Mouse (Mus musculus) hindbrain, embryonic 14.5 days (tissue): Measurements from ENCODE around the gene Rmdn3. TPM values are rescaled to one million over a fixed set of nuclear protein-coding genes. Genes with fewer than 3 reads are reported as not detected.

ENCODE experiments used
- ATAC-seq: fragments of 200-750 bp; cut with Nextera tagmentation; 2 replicates; pipeline ENCODE4 v1.8.0; 2017; ENCODE audit warnings: moderate number of reproducible peaks, mild to moderate bottlenecking, moderate TSS enrichment, moderate library complexity; ENCODE audit not compliant: low FRiP score
- DNase-seq: peaks from one replicate; pipeline ENCODE4 v3.0.0-alpha.2; 2015; ENCODE audit warnings: low spot score
- H3K27ac ChIP-seq: fragments of 300-500 bp; sonication (generic); 2 replicates; pipeline ENCODE4 v1.5.1; 2014; ENCODE audit warnings: mild to moderate bottlenecking, moderate library complexity
- H3K27me3 ChIP-seq: fragments of 300-500 bp; sonication (generic); 2 replicates; pipeline ENCODE4 v1.6.1; 2014; ENCODE audit warnings: mild to moderate bottlenecking, low read length, mixed read lengths; ENCODE audit not compliant: control insufficient read depth, insufficient read depth
- H3K36me3 ChIP-seq: fragments of 300-500 bp; sonication (generic); replicated peaks from 2 replicates; pipeline ENCODE4 v1.6.1; 2014; ENCODE audit not compliant: control insufficient read depth, insufficient read depth
- H3K4me1 ChIP-seq: fragments of 300-500 bp; sonication (generic); replicated peaks from 2 replicates; pipeline ENCODE4 v1.6.1; 2014; ENCODE audit warnings: antibody characterized with exemption, low read length, mixed read lengths; ENCODE audit not compliant: control insufficient read depth, insufficient read depth
- H3K4me2 ChIP-seq: fragments of 300-500 bp; sonication (generic); replicated peaks from 2 replicates; pipeline ENCODE4 v1.6.1; 2014; ENCODE audit warnings: mild to moderate bottlenecking, moderate library complexity
- H3K4me3 ChIP-seq: fragments of 300-500 bp; sonication (generic); replicated peaks from 2 replicates; pipeline ENCODE4 v1.5.1; 2014; ENCODE audit warnings: mild to moderate bottlenecking, low read length
- H3K9ac ChIP-seq: fragments of 300-500 bp; sonication (generic); 2 replicates; pipeline ENCODE4 v1.6.1; 2014
- H3K9me3 ChIP-seq: fragments of 300-500 bp; sonication (generic); 2 replicates; pipeline ENCODE4 v1.6.1; 2016; ENCODE audit warnings: low read length; ENCODE audit not compliant: control insufficient read depth
- WGBS: fragments of 180-500 bp; shearing (Covaris S2); extraction: QIAGEN DNeasy Blood & Tissue Kit; methylation state at CpG from one replicate; pipeline ENCODE4 v1.1.7; 2014; 5-methylcytosine and 5-hydroxymethylcytosine counted together
- polyA plus RNA-seq: library from polyadenylated mRNA; unstranded; fragments of >200 nt; fragmentation: Nextera tagmentation; extraction: Ambion mirVana; gene quantifications from 2 replicates; pipeline ENCODE4 v1.2.1, GENCODE M21; 2014

Rmdn3 gene
- 39.1 and 42.5 TPM in 2 replicates for polyA plus RNA-seq

GRCm38 (mm10) chr2:119156681-119157572, at the start of gene Rmdn3:
Gene Rmdn3 (minus strand): TSS chr2:119157034.
- H3K27ac ChIP-seq, result peak within 1 kb of the TSS; percentile 81
- peak within 1 kb of the TSS; percentile 94 for H3K4me2 ChIP-seq
- H3K9me3 ChIP-seq, result no peaks in the 10 kb centered on the region
- no peaks in the 10 kb centered on the region for H3K27me3 ChIP-seq
- peaks cover 28% of the 10 kb centered on the region for H3K36me3 ChIP-seq
- under 1% methylated on average over 57 of the region's 57 CpGs for WGBS
- ATAC-seq (peak; percentile 94), DNase-seq (peak; percentile 99)
- H3K9ac ChIP-seq, result peak within 1 kb of the TSS; percentile 87
- peaks cover 16% of the 10 kb centered on the region for H3K4me1 ChIP-seq
- H3K4me3 ChIP-seq, result peak within 1 kb of the TSS; percentile 79

DNA sequence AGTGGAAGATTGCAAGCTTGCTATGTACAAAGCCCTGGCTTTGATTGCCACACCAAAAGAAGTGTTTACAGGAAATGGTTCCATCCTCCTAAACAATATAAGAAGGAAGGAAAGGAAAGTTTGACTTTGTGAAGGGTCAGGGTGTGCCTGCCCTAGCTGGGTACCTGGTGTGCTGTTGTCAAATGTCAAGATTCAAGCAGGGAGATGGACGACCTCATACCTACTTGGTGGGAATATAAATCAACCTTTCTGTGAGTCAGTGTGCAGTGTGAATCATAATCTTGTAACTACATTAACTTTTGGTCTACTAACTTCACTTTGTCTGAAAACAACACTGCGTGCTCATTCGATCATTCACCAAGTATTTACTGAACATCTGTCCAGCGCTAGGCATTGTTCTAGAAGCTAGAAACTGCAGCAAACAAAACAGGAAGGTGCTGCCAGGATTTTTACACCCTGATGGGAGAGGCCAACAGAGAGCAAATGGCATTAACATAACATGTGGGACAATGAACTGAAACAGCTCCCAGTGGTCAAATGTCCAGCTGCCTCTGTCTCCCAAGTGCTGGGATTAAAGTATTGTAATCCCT, 47.1 kb upstream of the Rmdn3 start:
- ATAC-seq (no peak), DNase-seq (no peak)
- 72% methylated on average over 4 of the region's 4 CpGs for WGBS

DNA sequence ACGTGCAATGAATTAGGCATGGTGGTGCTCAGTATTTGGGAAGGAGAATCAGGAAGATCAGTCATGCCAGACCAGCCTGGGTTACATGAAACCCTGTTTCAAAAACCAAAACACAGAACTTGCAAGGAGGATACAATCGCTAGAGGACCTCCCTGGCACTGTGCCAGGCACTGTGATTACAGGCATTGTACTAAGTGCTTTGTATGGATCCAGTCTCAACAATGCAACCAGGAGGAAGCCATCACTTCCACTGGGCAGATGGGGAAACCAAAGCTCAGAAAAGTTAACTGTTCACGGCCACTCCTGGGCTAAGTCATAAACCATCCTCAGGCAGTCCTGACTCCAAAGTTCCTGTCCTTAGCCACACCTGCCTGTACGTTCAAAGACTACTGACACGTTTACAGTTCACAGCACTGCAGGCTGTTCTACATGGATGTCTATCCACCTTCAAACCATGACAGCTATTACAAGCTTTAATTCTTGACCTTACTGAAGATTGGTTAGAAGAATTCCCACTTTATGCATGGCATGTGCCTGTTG, 46.1 kb upstream of the Rmdn3 start:
- WGBS, result 59% methylated on average over 5 of the region's 5 CpGs
- no peak overlapping the region for H3K9ac ChIP-seq

More for the DNA sequence above, 47.1 kb upstream of the Rmdn3 start:
- Histone ChIP-seq H3K4me1 (peaks cover 3% of the 10 kb centered on the region; the same call in 1 of the 2 replicates), H3K27me3 (no peaks in the 10 kb centered on the region), H3K27ac (no peak overlapping the region), H3K9ac (no peak overlapping the region), H3K4me2 (no peak overlapping the region), H3K4me3 (no peak overlapping the region), H3K9me3 (no peaks in the 10 kb centered on the region), H3K36me3 (no peaks in the 10 kb centered on the region)

GRCm38 (mm10) chr2:119198934-119199333, 42.1 kb upstream of the Rmdn3 start:
- WGBS, result 42% methylated on average over 3 of the region's 3 CpGs
- no peaks in the 10 kb centered on the region for H3K4me1 ChIP-seq
- ATAC-seq (no peak), DNase-seq (no peak)
- H3K36me3 ChIP-seq, result no peaks in the 10 kb centered on the region
- no peak overlapping the region for H3K4me2 ChIP-seq
- no peak overlapping the region for H3K9ac ChIP-seq
- H3K4me3 ChIP-seq, result no peak overlapping the region
- H3K9me3 ChIP-seq, result no peaks in the 10 kb centered on the region
- H3K27me3 ChIP-seq, result no peaks in the 10 kb centered on the region
- H3K27ac ChIP-seq, result no peak overlapping the region

More for the DNA sequence above, 46.1 kb upstream of the Rmdn3 start:
- DNase-seq (no peak), ATAC-seq (no peak)
- Histone ChIP-seq H3K4me3 (no peak overlapping the region), H3K4me1 (peaks cover 3% of the 10 kb centered on the region; the same call in 1 of the 2 replicates), H3K27ac (no peak overlapping the region), H3K4me2 (no peak overlapping the region), H3K36me3 (no peaks in the 10 kb centered on the region), H3K27me3 (no peaks in the 10 kb centered on the region), H3K9me3 (no peaks in the 10 kb centered on the region)

GRCm38 (mm10) chr2:119198049-119198448, 41.2 kb upstream of the Rmdn3 start:
- ATAC-seq (no peak), DNase-seq (no peak)
- H3K4me2 ChIP-seq, result no peak overlapping the region
- no peak overlapping the region for H3K4me3 ChIP-seq
- no peaks in the 10 kb centered on the region for H3K27me3 ChIP-seq
- H3K4me1 ChIP-seq, result no peaks in the 10 kb centered on the region
- 53% methylated on average over 1 of the region's 1 CpGs for WGBS
- no peaks in the 10 kb centered on the region for H3K9me3 ChIP-seq
- H3K27ac ChIP-seq, result no peak overlapping the region
- no peaks in the 10 kb centered on the region for H3K36me3 ChIP-seq
- H3K9ac ChIP-seq, result no peak overlapping the region

GRCm38 (mm10) chr2:119197493-119197892, 40.7 kb upstream of the Rmdn3 start:
- Histone ChIP-seq H3K27me3 (no peaks in the 10 kb centered on the region), H3K9me3 (no peaks in the 10 kb centered on the region), H3K4me3 (no peak overlapping the region), H3K36me3 (no peaks in the 10 kb centered on the region), H3K27ac (no peak overlapping the region), H3K4me2 (no peak overlapping the region), H3K4me1 (no peaks in the 10 kb centered on the region), H3K9ac (no peak overlapping the region)
- WGBS, result 89% methylated on average over 1 of the region's 1 CpGs
- DNase-seq (no peak), ATAC-seq (no peak)

DNA sequence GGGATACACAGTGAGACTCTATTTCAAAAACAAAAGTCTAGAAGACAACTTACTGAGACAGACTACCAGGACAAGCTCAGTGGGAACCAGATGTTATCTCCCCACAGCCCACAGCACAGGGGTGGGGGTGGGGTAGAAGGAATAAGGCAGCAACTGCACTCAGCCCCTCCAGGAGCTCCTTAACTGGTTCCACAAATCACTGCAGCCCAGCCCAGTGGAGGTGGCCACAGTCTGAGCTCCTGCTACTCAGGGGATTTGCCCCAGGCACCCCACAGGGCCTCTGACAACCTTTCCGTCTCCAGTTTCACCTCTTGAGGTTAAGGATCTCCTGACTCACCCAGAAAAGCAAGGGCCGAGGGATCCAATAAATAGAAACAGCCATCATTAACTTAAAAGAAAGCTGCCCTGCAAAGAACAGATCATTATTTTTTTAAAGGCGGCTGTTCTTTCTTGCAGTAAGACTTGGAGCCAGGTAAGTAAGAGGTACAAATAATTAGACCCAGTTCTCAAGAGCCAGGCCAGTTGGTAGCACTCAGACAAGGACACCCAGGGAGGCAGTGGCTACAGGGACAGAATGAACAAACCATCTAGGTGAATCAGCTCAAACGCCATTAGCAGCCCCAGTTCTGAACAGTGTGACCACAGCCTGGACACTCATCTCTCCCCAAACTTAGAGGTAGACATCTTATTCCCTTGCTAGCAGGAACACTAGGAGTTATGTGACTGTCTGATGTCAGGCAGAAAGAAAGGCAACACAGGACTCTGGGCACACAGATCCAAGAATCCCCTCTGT, 39.7 kb upstream of the Rmdn3 start:
- no peaks in the 10 kb centered on the region for H3K27me3 ChIP-seq

DNA sequence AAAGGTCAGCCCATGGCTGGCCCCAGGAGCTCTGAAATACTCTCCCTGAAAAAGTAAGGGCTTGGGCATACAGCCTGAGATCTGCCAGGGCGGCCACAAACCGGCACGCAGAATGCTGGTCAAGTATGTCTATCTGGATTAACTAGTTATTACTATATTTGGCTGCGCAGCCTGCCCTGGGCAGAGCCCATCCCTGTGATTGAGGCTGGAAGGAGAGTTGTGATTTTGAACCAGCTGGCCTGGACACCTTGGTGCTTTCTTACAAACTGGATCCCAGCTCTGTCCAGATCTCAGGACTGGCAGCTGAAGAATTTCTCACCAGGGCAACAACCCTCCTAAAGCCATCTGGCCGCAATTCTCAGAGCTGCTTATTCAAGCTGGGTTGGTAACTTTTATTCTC, 37.3 kb upstream of the Rmdn3 start:
- Histone ChIP-seq H3K27me3 (no peaks in the 10 kb centered on the region), H3K27ac (no peak overlapping the region), H3K36me3 (no peaks in the 10 kb centered on the region), H3K9me3 (no peaks in the 10 kb centered on the region), H3K4me2 (no peak overlapping the region), H3K9ac (no peak overlapping the region), H3K4me1 (no peaks in the 10 kb centered on the region), H3K4me3 (no peak overlapping the region)
- 85% methylated on average over 5 of the region's 5 CpGs for WGBS
- no peak for DNase-seq
- no peak for ATAC-seq

More for the DNA sequence above, 39.7 kb upstream of the Rmdn3 start:
- no peak overlapping the region for H3K4me2 ChIP-seq
- no peaks in the 10 kb centered on the region for H3K9me3 ChIP-seq
- H3K36me3 ChIP-seq, result no peaks in the 10 kb centered on the region
- H3K27ac ChIP-seq, result no peak overlapping the region
- ATAC-seq (no peak), DNase-seq (no peak)
- 51% methylated on average over 4 of the region's 4 CpGs for WGBS
- H3K4me1 ChIP-seq, result no peaks in the 10 kb centered on the region
- no peak overlapping the region for H3K4me3 ChIP-seq
- no peak overlapping the region for H3K9ac ChIP-seq

DNA sequence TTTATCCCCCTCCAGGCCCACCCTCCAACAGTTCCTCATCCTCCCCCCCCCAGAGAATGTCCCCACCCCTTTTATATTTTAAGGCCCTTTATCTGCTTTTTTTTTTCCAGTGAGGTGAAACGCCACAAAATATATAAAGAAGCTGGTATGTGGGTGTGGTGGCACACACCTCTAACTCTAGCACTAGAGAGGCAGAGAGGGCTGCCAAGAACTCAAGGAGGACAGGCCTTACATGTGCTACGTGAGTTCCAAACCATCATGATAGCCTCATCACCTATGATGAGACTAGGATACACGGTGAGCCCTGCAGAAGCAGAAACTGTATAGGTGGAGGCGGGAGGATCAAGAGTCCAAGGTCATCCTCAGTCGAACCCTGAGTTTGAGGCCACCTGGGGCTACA, 34.1 kb upstream of the Rmdn3 start:
- ATAC-seq, result no peak
- Histone ChIP-seq H3K27me3 (no peaks in the 10 kb centered on the region), H3K9me3 (no peaks in the 10 kb centered on the region), H3K36me3 (peaks cover under 1% of the 10 kb centered on the region; the same call in 1 of the 2 replicates), H3K27ac (no peak overlapping the region), H3K4me1 (no peaks in the 10 kb centered on the region), H3K4me3 (no peak overlapping the region), H3K9ac (no peak overlapping the region), H3K4me2 (no peak overlapping the region)
- DNase-seq, result no peak
- 88% methylated on average over 5 of the region's 5 CpGs for WGBS
